Mouse (Mus musculus) olfactory bulb, adult 2 months (tissue): ENCODE data around the gene Olfr1463. TPM values are rescaled to one million over a fixed set of nuclear protein-coding genes. Genes with fewer than 3 reads are reported as not detected.

ENCODE experiments used
- H3K27ac ChIP-seq: fragments of 200-500 bp; 2 replicates; pipeline ENCODE4 v1.5.1; 2012; ENCODE audit warnings: low read depth, low read length; ENCODE audit not compliant: insufficient read depth
- H3K4me1 ChIP-seq: fragments of 200-500 bp; 2 replicates; pipeline ENCODE4 v1.6.1; 2012; ENCODE audit warnings: low read length; ENCODE audit not compliant: control insufficient read depth, insufficient read depth
- H3K4me3 ChIP-seq: fragments of 200-500 bp; 2 replicates; pipeline ENCODE4 v1.5.1; 2012; ENCODE audit warnings: mild to moderate bottlenecking, low read depth, low read length, moderate library complexity; ENCODE audit not compliant: insufficient read depth
- CTCF ChIP-seq: fragments of 200-500 bp; IDR thresholded peaks from 2 replicates; pipeline ENCODE4 v1.5.1; 2012; ENCODE audit warnings: low read depth, mild to moderate bottlenecking, low read length, moderate library complexity; ENCODE audit not compliant: insufficient read depth
- POLR2A ChIP-seq: fragments of 200-500 bp; IDR thresholded peaks from 2 replicates; pipeline ENCODE4 v1.6.1; 2012; ENCODE audit warnings: mild to moderate bottlenecking, low read depth, low read length, moderate library complexity; ENCODE audit not compliant: insufficient read depth
- WGBS: fragments of 180-500 bp; shearing (Covaris S2); methylation state at CpG from one replicate; pipeline ENCODE4 v1.1.7; 2018; 5-methylcytosine and 5-hydroxymethylcytosine counted together
- polyA plus RNA-seq: library from polyadenylated mRNA; stranded (reverse); fragments of >200 nt; gene quantifications from 2 replicates; pipeline ENCODE4 v1.2.4, GENCODE M21; 2012; ENCODE audit warnings: low replicate concordance; ENCODE audit not compliant: missing spikeins, insufficient read depth, insufficient read length

Olfr1463 gene
- polyA plus RNA-seq, result not detected in 2 replicates

DNA sequence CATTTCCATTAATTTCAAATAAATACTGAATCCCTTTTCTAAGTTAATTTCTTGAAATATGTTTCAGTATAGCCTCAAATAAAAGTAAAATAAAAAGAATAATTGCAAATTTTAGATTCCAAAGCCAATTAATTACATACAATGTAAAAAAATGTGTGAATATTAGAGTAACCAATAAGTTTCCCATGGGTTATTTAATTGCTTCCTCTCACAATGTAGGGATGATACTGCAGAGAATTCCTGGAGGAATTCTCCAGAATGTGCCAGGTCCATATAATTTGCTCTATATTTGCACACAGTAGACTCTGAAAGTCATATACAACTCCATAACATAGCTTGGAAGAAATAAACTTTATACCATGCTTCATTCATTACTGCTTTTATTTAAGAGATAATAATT, at the start of gene Olfr1463:
Olfr1463 (plus strand) TSS at position 301 of the 400 bp plus-strand sequence.
- H3K4me3 ChIP-seq, result no peak within 1 kb of the TSS
- TF ChIP-seq POLR2A (no peak), CTCF (no peak)
- no peak within 1 kb of the TSS for H3K27ac ChIP-seq
- no peaks in the 10 kb centered on the region for H3K4me1 ChIP-seq

DNA sequence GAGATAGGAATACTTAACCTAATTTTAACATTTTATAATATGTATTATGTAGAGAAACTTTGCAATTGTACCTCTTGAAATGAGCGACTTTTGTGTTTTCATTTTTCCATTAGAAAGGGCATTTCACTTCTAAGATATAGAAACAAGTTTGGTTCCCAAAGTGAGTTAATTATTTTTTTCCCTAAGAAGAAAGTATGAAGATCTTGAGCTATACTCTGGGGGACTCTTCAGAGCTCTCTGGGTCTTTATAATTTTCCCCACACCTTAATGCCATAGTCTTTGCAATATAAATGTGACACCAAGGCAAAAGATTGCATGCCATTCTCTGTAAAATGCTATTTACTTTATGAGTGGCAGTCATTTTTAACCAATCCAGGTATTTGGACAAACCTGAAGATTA, 45.7 kb upstream of the Olfr1463 start, which contains the start of gene Olfr1462:
Olfr1462 (plus strand) TSS at position 301 of the 400 bp plus-strand sequence.
- Histone ChIP-seq H3K4me1 (no peaks in the 10 kb centered on the region), H3K4me3 (no peak within 1 kb of the TSS), H3K27ac (no peak within 1 kb of the TSS)
- WGBS, result 76% methylated on average over 1 of the region's 1 CpGs
- TF ChIP-seq POLR2A (no peak), CTCF (no peak)

DNA sequence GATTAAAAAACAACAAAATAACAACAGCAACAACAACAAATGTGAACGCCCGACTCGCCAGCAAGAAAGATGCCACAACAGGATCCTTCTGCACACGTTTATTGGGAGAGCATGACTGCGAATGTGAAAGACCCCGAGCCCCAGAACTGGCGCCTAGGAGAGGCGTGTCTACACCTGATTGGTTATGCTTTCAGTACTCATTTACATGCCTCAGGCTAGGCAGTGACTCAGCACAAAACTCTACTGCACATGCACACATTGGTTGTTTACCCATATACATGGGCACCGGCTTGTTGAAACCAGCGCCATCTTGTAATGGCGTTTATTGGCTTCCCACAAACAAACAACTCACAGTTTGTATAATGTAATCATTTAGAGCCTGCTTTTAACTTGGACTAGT, 9.5 kb upstream of the Olfr1463 start:
- Histone ChIP-seq H3K27ac (no peak overlapping the region), H3K4me3 (no peak overlapping the region), H3K4me1 (no peaks in the 10 kb centered on the region)
- TF ChIP-seq POLR2A (no peak), CTCF (no peak)
- 89% methylated on average over 11 of the region's 11 CpGs for WGBS

Other genes starting within 250 kb of the Olfr1463 start
- not detected in 2 replicates for gene Olfr1451, start 236.3 kb upstream of the Olfr1463 start, polyA plus RNA-seq
- gene Olfr1453, start 203.0 kb upstream of the Olfr1463 start, polyA plus RNA-seq, result not detected in 2 replicates
- not detected in 2 replicates for gene Olfr1454, start 170.7 kb upstream of the Olfr1463 start, polyA plus RNA-seq
- gene Olfr1457, start 133.4 kb upstream of the Olfr1463 start, polyA plus RNA-seq, result not detected in 2 replicates
- not detected in 2 replicates for gene Olfr1458, start 124.6 kb upstream of the Olfr1463 start, polyA plus RNA-seq
- not detected in 2 replicates for gene Olfr1459, start 81.8 kb upstream of the Olfr1463 start, polyA plus RNA-seq
- gene Olfr1461, start 68.3 kb upstream of the Olfr1463 start, polyA plus RNA-seq, result not detected in 2 replicates
- gene Olfr1462, start 45.6 kb upstream of the Olfr1463 start, polyA plus RNA-seq, result not detected in 2 replicates
- not detected in 2 replicates for gene Olfr1465, start 84.2 kb downstream of the Olfr1463 start, polyA plus RNA-seq
- not detected in 2 replicates for gene Olfr1466, start 107.5 kb downstream of the Olfr1463 start, polyA plus RNA-seq
- not detected in 2 replicates for gene Olfr1467, start 130.9 kb downstream of the Olfr1463 start, polyA plus RNA-seq
- not detected in 2 replicates for gene Olfr1469, start 176.5 kb downstream of the Olfr1463 start, polyA plus RNA-seq
- gene Olfr1471, start 212.1 kb downstream of the Olfr1463 start, polyA plus RNA-seq, result not detected in 2 replicates
- not detected in 2 replicates for gene Olfr1472, start 224.8 kb downstream of the Olfr1463 start, polyA plus RNA-seq
- not detected in 2 replicates for gene Olfr1474, start 238.2 kb downstream of the Olfr1463 start, polyA plus RNA-seq
- not detected in 2 replicates for gene Olfr1475, start 248.9 kb downstream of the Olfr1463 start, polyA plus RNA-seq